Mouse (Mus musculus): Measurements from ENCODE around the gene Catip.

GRCm38 (mm10) chr1:74400531-74400930 is 38.6 kb downstream of the Catip start:
- TF ChIP-seq POLR2A (IDR thresholded peaks at IDR 0.05; ENCODE audit: insufficient read depth, low read depth, low read length): no peak
- TF ChIP-seq CTCF (IDR thresholded peaks at IDR 0.05): no peak
- TF ChIP-seq EP300 (IDR thresholded peaks at IDR 0.05; ENCODE audit: insufficient read depth, low read depth, low read length): no peak

Data from heart, adult 2 months (tissue).